Mouse (Mus musculus) hindbrain, embryonic 12.5 days (tissue): ENCODE measurements around the gene Plpp7. TPM values are rescaled to one million over a fixed set of nuclear protein-coding genes. Genes with fewer than 3 reads are reported as not detected.
A peak's percentile ranks its signal among the peaks of the same experiment; 100 is the strongest.

Source experiments
- ATAC-seq: fragments of 200-750 bp; cut with Nextera tagmentation; 2 replicates; pipeline ENCODE4 v1.8.0; 2017; ENCODE audit warnings: moderate TSS enrichment; ENCODE audit not compliant: low FRiP score
- H3K27ac ChIP-seq: fragments of 300-500 bp; sonication (generic); 2 replicates; pipeline ENCODE4 v1.5.1; 2016; ENCODE audit warnings: mild to moderate bottlenecking
- H3K27me3 ChIP-seq: fragments of 300-500 bp; sonication (generic); 2 replicates; pipeline ENCODE4 v1.6.1; 2016; ENCODE audit warnings: mild to moderate bottlenecking
- H3K36me3 ChIP-seq: fragments of 300-500 bp; sonication (generic); 2 replicates; pipeline ENCODE4 v1.6.1; 2016; ENCODE audit warnings: mild to moderate bottlenecking
- H3K4me1 ChIP-seq: fragments of 300-500 bp; sonication (generic); 2 replicates; pipeline ENCODE4 v1.6.1; 2016
- H3K4me2 ChIP-seq: fragments of 300-500 bp; sonication (generic); replicated peaks from 2 replicates; pipeline ENCODE4 v1.6.1; 2016; ENCODE audit warnings: mild to moderate bottlenecking
- H3K4me3 ChIP-seq: fragments of 300-500 bp; sonication (generic); 2 replicates; pipeline ENCODE4 v1.5.1; 2016; ENCODE audit warnings: mild to moderate bottlenecking
- H3K9ac ChIP-seq: fragments of 300-500 bp; sonication (generic); 2 replicates; pipeline ENCODE4 v1.6.1; 2016; ENCODE audit warnings: mild to moderate bottlenecking, moderate library complexity
- H3K9me3 ChIP-seq: fragments of 300-500 bp; sonication (generic); replicated peaks from 2 replicates; pipeline ENCODE4 v1.6.1; 2016; ENCODE audit warnings: mild to moderate bottlenecking
- WGBS: fragments of 180-500 bp; shearing (Covaris S2); methylation state at CpG from one replicate; pipeline ENCODE4 v1.1.7; 2016; 5-methylcytosine and 5-hydroxymethylcytosine counted together
- polyA plus RNA-seq: library from polyadenylated mRNA; unstranded; fragments of >200 nt; fragmentation: Nextera tagmentation; extraction: Ambion mirVana; gene quantifications from 2 replicates; pipeline ENCODE4 v1.2.1, GENCODE M21; 2016

The Plpp7 gene
- polyA plus RNA-seq, 1 experiment from 2014 or later, result 11.1 TPM

- 50% methylated on average over 6 of the region's 6 CpGs for WGBS
- no peak for ATAC-seq
- no peak overlapping the region for H3K27ac ChIP-seq
Measured at GRCm38 (mm10) chr2:32060228-32060805, 35.0 kb upstream of the Plpp7 start.

GRCm38 (mm10) chr2:32061189-32061588 is 34.1 kb upstream of the Plpp7 start:
- Histone ChIP-seq H3K9ac (no peak overlapping the region), H3K27ac (no peak overlapping the region), H3K4me2 (no peak overlapping the region), H3K27me3 (peaks cover 22% of the 10 kb centered on the region; the same call in 1 of the 2 replicates), H3K9me3 (no peaks in the 10 kb centered on the region), H3K4me1 (peaks cover 8% of the 10 kb centered on the region), H3K36me3 (no peaks in the 10 kb centered on the region), H3K4me3 (no peak overlapping the region)
- WGBS, result 65% methylated on average over 2 of the region's 2 CpGs
- ATAC-seq, result no peak

More at GRCm38 (mm10) chr2:32060228-32060805, 35.0 kb upstream of the Plpp7 start:
- H3K9me3 ChIP-seq, result no peaks in the 10 kb centered on the region
- H3K36me3 ChIP-seq, result no peaks in the 10 kb centered on the region
- H3K9ac ChIP-seq, result no peak overlapping the region
- H3K4me2 ChIP-seq, result no peak overlapping the region
- H3K4me1 ChIP-seq, result peaks cover 12% of the 10 kb centered on the region
- H3K4me3 ChIP-seq, result no peak overlapping the region
- peaks cover 22% of the 10 kb centered on the region; the same call in 1 of the 2 replicates for H3K27me3 ChIP-seq

GRCm38 (mm10) chr2:32061722-32062505 is 33.4 kb upstream of the Plpp7 start:
- no peak overlapping the region for H3K4me2 ChIP-seq
- no peaks in the 10 kb centered on the region for H3K36me3 ChIP-seq
- no peak overlapping the region for H3K4me3 ChIP-seq
- H3K27me3 ChIP-seq, result peaks cover 20% of the 10 kb centered on the region; the same call in 1 of the 2 replicates
- H3K9ac ChIP-seq, result no peak overlapping the region
- H3K9me3 ChIP-seq, result no peaks in the 10 kb centered on the region
- H3K27ac ChIP-seq, result no peak overlapping the region
- no peak for ATAC-seq
- peaks cover 8% of the 10 kb centered on the region for H3K4me1 ChIP-seq
- WGBS, result 75% methylated on average over 12 of the region's 12 CpGs

- Histone ChIP-seq H3K4me2 (no peak overlapping the region), H3K27ac (no peak overlapping the region), H3K4me1 (peaks cover 8% of the 10 kb centered on the region), H3K27me3 (peaks cover 11% of the 10 kb centered on the region; the same call in 1 of the 2 replicates), H3K9ac (no peak overlapping the region), H3K4me3 (no peak overlapping the region), H3K36me3 (no peaks in the 10 kb centered on the region), H3K9me3 (no peaks in the 10 kb centered on the region)
- no peak for ATAC-seq
- 92% methylated on average over 15 of the region's 15 CpGs for WGBS
Measured at GRCm38 (mm10) chr2:32062626-32063410, 32.5 kb upstream of the Plpp7 start.

GRCm38 (mm10) chr2:32063451-32064151 is 31.7 kb upstream of the Plpp7 start:
- Histone ChIP-seq H3K36me3 (no peaks in the 10 kb centered on the region), H3K27ac (no peak overlapping the region), H3K4me3 (no peak overlapping the region), H3K27me3 (peaks cover 10% of the 10 kb centered on the region; the same call in 1 of the 2 replicates), H3K4me2 (no peak overlapping the region), H3K9ac (no peak overlapping the region), H3K9me3 (no peaks in the 10 kb centered on the region), H3K4me1 (peaks cover 8% of the 10 kb centered on the region)
- 85% methylated on average over 7 of the region's 7 CpGs for WGBS
- no peak for ATAC-seq

GRCm38 (mm10) chr2:32064913-32065312 is 30.4 kb upstream of the Plpp7 start:
- Histone ChIP-seq H3K9ac (no peak overlapping the region), H3K36me3 (no peaks in the 10 kb centered on the region), H3K27me3 (peaks cover 4% of the 10 kb centered on the region), H3K4me2 (no peak overlapping the region), H3K9me3 (no peaks in the 10 kb centered on the region), H3K4me1 (peaks cover 8% of the 10 kb centered on the region), H3K4me3 (no peak overlapping the region), H3K27ac (peak overlapping the region; percentile 23; the same call in 1 of the 2 replicates)
- ATAC-seq, result no peak
- WGBS, result 57% methylated on average over 13 of the region's 13 CpGs

- 87% methylated on average over 5 of the region's 5 CpGs for WGBS
- no peaks in the 10 kb centered on the region for H3K36me3 ChIP-seq
- H3K9ac ChIP-seq, result no peak overlapping the region
- no peaks in the 10 kb centered on the region for H3K9me3 ChIP-seq
- no peak overlapping the region for H3K4me3 ChIP-seq
- no peak overlapping the region for H3K4me2 ChIP-seq
- H3K4me1 ChIP-seq, result peaks cover 8% of the 10 kb centered on the region
- H3K27me3 ChIP-seq, result peaks cover 4% of the 10 kb centered on the region
- H3K27ac ChIP-seq, result no peak overlapping the region
- no peak for ATAC-seq
Measured at GRCm38 (mm10) chr2:32065371-32065791, 29.9 kb upstream of the Plpp7 start.

GRCm38 (mm10) chr2:32066005-32066404 is 29.3 kb upstream of the Plpp7 start:
- Histone ChIP-seq H3K4me2 (no peak overlapping the region), H3K36me3 (no peaks in the 10 kb centered on the region), H3K27ac (no peak overlapping the region), H3K9ac (no peak overlapping the region), H3K9me3 (no peaks in the 10 kb centered on the region), H3K27me3 (peaks cover 4% of the 10 kb centered on the region), H3K4me3 (no peak overlapping the region), H3K4me1 (peaks cover 8% of the 10 kb centered on the region)
- ATAC-seq, result no peak
- 79% methylated on average over 4 of the region's 4 CpGs for WGBS

GRCm38 (mm10) chr2:32068811-32069607 is 26.3 kb upstream of the Plpp7 start:
- 56% methylated on average over 31 of the region's 31 CpGs for WGBS
- Histone ChIP-seq H3K4me3 (no peak overlapping the region), H3K4me1 (peaks cover 8% of the 10 kb centered on the region), H3K4me2 (no peak overlapping the region), H3K9me3 (no peaks in the 10 kb centered on the region), H3K36me3 (no peaks in the 10 kb centered on the region), H3K27me3 (peaks cover 4% of the 10 kb centered on the region), H3K9ac (no peak overlapping the region), H3K27ac (no peak overlapping the region)
- ATAC-seq, result no peak

- Histone ChIP-seq H3K27me3 (peaks cover 4% of the 10 kb centered on the region), H3K9me3 (no peaks in the 10 kb centered on the region), H3K9ac (no peak overlapping the region), H3K36me3 (no peaks in the 10 kb centered on the region), H3K27ac (no peak overlapping the region), H3K4me3 (no peak overlapping the region), H3K4me2 (no peak overlapping the region), H3K4me1 (no peaks in the 10 kb centered on the region)
- 92% methylated on average over 10 of the region's 10 CpGs for WGBS
- ATAC-seq, result no peak
Measured at GRCm38 (mm10) chr2:32070747-32071146, 24.6 kb upstream of the Plpp7 start.

GRCm38 (mm10) chr2:32074404-32074803 is 20.9 kb upstream of the Plpp7 start:
- no peak for ATAC-seq

More at GRCm38 (mm10) chr2:32074404-32074803, 20.9 kb upstream of the Plpp7 start:
- H3K4me1 ChIP-seq, result peaks cover 3% of the 10 kb centered on the region; the same call in 1 of the 2 replicates
- peaks cover under 1% of the 10 kb centered on the region for H3K27me3 ChIP-seq
- no peak overlapping the region for H3K4me2 ChIP-seq
- H3K9ac ChIP-seq, result no peak overlapping the region
- no peaks in the 10 kb centered on the region for H3K36me3 ChIP-seq
- 73% methylated on average over 8 of the region's 8 CpGs for WGBS
- no peak overlapping the region for H3K4me3 ChIP-seq
- H3K27ac ChIP-seq, result no peak overlapping the region
- H3K9me3 ChIP-seq, result no peaks in the 10 kb centered on the region
